Mouse (Mus musculus): ENCODE data around the gene Rnf144a. TPM values are rescaled to one million over a fixed set of nuclear protein-coding genes. Genes with fewer than 3 reads are reported as not detected.

Gene Rnf144a
- polyA plus RNA-seq, 1 experiment, result 22.9 TPM

- H3K4me1 ChIP-seq (ENCODE audit: control insufficient read depth, insufficient read depth, insufficient read length, low read length), result peaks cover 33% of the 10 kb centered on the region
- no peak overlapping the region for H3K27ac ChIP-seq (replicated peaks; ENCODE audit: low read depth, low read length)
- no peak overlapping the region for H3K4me3 ChIP-seq (ENCODE audit: insufficient read depth, low read depth, low read length)
Measured at GRCm38 (mm10) chr12:26399391-26399790, 15.7 kb downstream of the Rnf144a start.

GRCm38 (mm10) chr12:26398597-26398996, 16.5 kb downstream of the Rnf144a start:
- Histone ChIP-seq H3K4me1 (ENCODE audit: control insufficient read depth, insufficient read depth, insufficient read length, low read length) (peaks cover 27% of the 10 kb centered on the region), H3K27ac (replicated peaks; ENCODE audit: low read depth, low read length) (no peak overlapping the region; the same call in 1 of the 2 replicates), H3K4me3 (ENCODE audit: insufficient read depth, low read depth, low read length) (no peak overlapping the region)

DNA sequence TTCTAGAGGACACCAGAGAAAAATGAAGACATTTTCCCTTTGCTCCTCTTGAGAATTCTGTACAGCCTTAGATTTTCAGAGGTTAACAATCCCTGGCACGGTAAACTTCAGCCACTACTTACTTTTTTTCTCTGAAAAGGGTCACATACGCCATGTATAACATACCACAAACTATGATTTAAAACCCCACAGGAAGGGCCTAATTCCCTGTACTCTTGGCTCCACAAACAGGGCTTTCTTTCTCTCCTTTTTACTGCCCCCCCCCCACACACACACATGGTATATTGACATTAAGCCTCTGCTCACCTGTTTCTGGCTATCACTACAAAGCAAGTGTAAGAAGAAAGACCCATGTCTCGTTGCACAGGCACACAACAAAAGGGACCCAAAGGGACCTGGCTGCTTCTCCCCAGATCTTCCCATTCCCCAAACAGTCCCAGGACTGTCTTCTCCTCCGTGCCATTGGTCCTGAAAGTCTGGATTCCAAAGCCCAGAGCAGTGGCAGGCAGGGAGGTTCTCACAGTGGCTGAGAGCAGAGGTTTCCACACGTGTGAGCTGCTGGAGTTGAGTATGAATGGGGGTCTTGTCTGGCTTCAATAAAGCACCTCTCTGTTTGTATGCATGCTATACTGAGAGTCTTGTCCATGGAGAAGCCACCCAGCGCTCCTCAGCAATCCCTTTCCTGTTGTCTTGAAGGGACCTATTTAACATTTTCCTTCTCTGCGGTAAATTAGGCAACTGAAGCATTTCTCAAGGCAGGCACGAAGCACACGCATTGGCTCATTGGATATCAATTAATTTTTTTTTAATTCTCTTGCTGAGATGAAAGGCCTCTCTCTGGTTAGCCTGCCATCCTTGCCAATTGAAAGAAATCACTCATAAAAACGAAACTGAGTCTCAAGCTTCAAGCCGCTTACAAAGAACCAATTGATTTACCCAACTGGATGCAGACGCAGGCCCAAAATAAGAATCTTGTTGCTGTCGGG, 20.3 kb downstream of the Rnf144a start:
- Histone ChIP-seq H3K27ac (replicated peaks; ENCODE audit: low read depth, low read length) (no peak overlapping the region), H3K4me1 (ENCODE audit: control insufficient read depth, insufficient read depth, insufficient read length, low read length) (peaks cover 10% of the 10 kb centered on the region; the same call in 1 of the 2 replicates), H3K4me3 (ENCODE audit: insufficient read depth, low read depth, low read length) (no peak overlapping the region)

- Histone ChIP-seq H3K4me3 (ENCODE audit: insufficient read depth, low read depth, low read length) (no peak overlapping the region), H3K4me1 (ENCODE audit: control insufficient read depth, insufficient read depth, insufficient read length, low read length) (peaks cover 7% of the 10 kb centered on the region; the same call in 1 of the 2 replicates), H3K27ac (replicated peaks; ENCODE audit: low read depth, low read length) (no peak overlapping the region)
Measured at GRCm38 (mm10) chr12:26393291-26393690, 21.8 kb downstream of the Rnf144a start.

DNA sequence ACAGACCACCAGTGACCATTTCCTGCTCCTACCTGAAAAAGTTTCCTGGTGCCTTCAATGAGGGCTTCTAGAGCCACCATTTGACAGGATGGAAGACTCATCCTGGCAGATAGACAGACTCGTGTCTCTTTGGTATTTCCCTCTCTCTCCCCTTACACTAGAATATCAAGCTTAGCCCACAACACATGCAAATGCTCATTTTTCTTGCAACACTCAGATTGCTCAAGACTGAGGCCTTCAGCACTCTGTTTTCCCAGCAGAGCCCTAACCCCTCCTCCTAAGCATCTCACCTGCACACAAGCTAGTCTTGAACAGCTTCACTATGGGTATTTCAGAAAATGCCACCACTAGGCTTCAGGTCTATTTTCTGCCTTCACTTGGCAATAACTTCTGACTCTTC, 23.9 kb downstream of the Rnf144a start:
- H3K4me3 ChIP-seq (ENCODE audit: insufficient read depth, low read depth, low read length), result no peak overlapping the region
- 0 out of 2 replicates have a peak overlapping the region, but pooled peaks have one; percentile 29 for H3K27ac ChIP-seq (replicated peaks; ENCODE audit: low read depth, low read length)
- H3K4me1 ChIP-seq (ENCODE audit: control insufficient read depth, insufficient read depth, insufficient read length, low read length), result peaks cover 14% of the 10 kb centered on the region

DNA sequence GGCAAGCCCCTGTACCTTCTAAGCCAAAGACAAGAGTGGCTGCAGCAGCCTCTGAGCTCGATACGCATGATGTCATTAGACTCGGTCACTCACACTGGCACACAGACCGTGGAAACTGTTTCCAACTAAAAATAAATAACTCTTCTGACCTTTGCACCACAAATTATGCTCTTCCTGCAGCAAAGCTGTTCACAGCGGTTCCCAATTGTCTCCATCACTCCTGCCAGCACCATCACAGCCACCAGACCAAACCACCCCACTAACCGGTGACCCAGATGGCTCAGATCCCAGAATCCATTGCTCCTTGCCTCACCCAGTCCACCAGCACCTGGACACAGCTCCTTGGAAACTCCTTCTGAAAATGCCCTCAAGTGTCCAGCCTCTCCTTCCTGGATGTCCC, 27.5 kb downstream of the Rnf144a start:
- Histone ChIP-seq H3K27ac (replicated peaks; ENCODE audit: low read depth, low read length) (peak overlapping the region; percentile 30), H3K4me1 (ENCODE audit: control insufficient read depth, insufficient read depth, insufficient read length, low read length) (peaks cover 14% of the 10 kb centered on the region), H3K4me3 (ENCODE audit: insufficient read depth, low read depth, low read length) (no peak overlapping the region)

GRCm38 (mm10) chr12:26386947-26387346, 28.1 kb downstream of the Rnf144a start:
- H3K4me3 ChIP-seq (ENCODE audit: insufficient read depth, low read depth, low read length), result no peak overlapping the region
- H3K4me1 ChIP-seq (ENCODE audit: control insufficient read depth, insufficient read depth, insufficient read length, low read length), result peaks cover 14% of the 10 kb centered on the region
- H3K27ac ChIP-seq (replicated peaks; ENCODE audit: low read depth, low read length), result peak overlapping the region; percentile 77

DNA sequence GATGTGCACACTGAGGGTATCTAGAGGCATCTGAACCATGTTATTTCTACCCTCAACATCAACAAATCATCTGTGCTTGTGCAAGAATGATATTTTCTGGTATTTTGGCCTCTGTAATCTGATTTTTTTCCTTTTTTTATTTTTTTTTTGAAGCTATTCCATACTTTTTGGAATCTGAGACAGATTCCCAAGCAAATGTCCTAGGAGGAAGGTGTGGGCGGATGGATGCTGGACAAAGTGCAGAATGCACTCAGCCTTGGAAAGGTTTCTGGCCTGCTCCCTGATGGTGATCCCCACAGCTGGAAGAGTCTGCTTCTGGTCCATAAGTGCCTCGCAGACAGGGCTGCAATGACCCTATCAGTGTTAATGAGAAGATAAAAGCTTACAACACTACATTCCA, 28.9 kb downstream of the Rnf144a start:
- Histone ChIP-seq H3K4me3 (ENCODE audit: insufficient read depth, low read depth, low read length) (no peak overlapping the region), H3K27ac (replicated peaks; ENCODE audit: low read depth, low read length) (0 out of 2 replicates have a peak overlapping the region, but pooled peaks have one; percentile 77), H3K4me1 (ENCODE audit: control insufficient read depth, insufficient read depth, insufficient read length, low read length) (peaks cover 12% of the 10 kb centered on the region)

DNA sequence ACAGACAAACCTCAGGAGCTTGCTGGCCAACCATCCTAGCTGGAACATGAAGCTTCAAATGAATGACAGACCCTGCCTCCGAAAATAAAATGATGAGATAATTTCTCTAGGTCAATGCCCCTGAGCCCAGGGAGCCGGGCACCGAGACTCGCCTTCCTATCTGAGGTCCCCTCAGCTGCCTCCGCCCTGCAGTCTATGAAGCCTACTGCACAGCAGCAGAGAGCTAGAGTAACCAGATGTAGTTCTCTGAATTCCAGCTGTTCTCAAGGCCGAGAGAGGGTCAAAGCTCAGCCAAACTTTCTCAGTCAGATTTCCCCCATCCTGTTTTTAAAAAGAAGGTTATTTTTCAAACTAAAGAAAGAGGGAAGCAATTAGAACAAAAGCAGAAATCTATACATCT, 29.3 kb downstream of the Rnf144a start:
- Histone ChIP-seq H3K4me1 (ENCODE audit: control insufficient read depth, insufficient read depth, insufficient read length, low read length) (peaks cover 10% of the 10 kb centered on the region), H3K4me3 (ENCODE audit: insufficient read depth, low read depth, low read length) (no peak overlapping the region), H3K27ac (replicated peaks; ENCODE audit: low read depth, low read length) (no peak overlapping the region)

- Histone ChIP-seq H3K4me3 (ENCODE audit: insufficient read depth, low read depth, low read length) (no peak overlapping the region), H3K27ac (replicated peaks; ENCODE audit: low read depth, low read length) (no peak overlapping the region), H3K4me1 (ENCODE audit: control insufficient read depth, insufficient read depth, insufficient read length, low read length) (peaks cover 4% of the 10 kb centered on the region)
Measured at GRCm38 (mm10) chr12:26381730-26382129, 33.3 kb downstream of the Rnf144a start.

DNA sequence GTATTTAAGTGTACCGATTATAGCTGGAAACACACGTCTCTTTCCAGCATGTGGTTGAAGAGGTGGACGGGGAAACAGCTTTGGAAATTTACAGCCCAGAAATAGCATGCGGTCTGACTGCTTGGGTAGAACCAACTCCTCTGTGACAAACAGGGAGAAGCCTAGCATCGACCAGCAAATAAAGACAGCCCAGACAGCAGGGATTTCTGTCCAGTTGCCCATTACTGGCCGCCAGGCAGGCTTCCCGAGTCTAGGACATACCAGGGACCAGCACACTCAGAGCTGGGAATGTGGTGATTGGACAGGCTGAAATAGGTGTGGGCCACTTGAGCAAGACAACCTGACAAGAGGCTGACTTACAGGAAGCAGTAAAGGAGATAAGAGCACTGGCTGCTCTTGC, 35.3 kb downstream of the Rnf144a start:
- Histone ChIP-seq H3K27ac (replicated peaks; ENCODE audit: low read depth, low read length) (no peak overlapping the region; the same call in 1 of the 2 replicates), H3K4me3 (ENCODE audit: insufficient read depth, low read depth, low read length) (no peak overlapping the region), H3K4me1 (ENCODE audit: control insufficient read depth, insufficient read depth, insufficient read length, low read length) (peaks cover 10% of the 10 kb centered on the region)

DNA sequence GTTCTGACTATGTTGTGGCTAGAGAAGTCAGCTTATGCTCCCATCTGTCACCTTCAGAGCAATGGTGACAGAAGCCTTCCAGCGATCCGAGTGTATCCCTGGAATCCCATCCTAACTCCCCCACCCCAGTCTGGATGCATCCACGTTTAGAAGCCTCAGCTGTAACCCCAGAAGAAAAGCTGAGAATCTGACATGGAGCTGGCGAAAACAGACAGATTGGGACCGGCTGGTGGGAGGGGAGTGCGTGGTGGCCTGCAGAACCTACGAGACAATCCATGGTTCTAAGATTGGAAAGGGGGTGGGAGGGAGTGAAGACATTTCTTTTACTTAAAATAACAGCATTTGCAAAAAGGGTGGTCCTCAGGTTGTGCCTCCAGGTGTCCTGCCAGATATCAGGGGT, 37.4 kb downstream of the Rnf144a start:
- Histone ChIP-seq H3K4me3 (ENCODE audit: insufficient read depth, low read depth, low read length) (no peak overlapping the region), H3K4me1 (ENCODE audit: control insufficient read depth, insufficient read depth, insufficient read length, low read length) (peaks cover 18% of the 10 kb centered on the region), H3K27ac (replicated peaks; ENCODE audit: low read depth, low read length) (peak overlapping the region; percentile 70)

GRCm38 (mm10) chr12:26376541-26377323, 38.3 kb downstream of the Rnf144a start:
- Histone ChIP-seq H3K4me3 (ENCODE audit: insufficient read depth, low read depth, low read length) (no peak overlapping the region), H3K27ac (replicated peaks; ENCODE audit: low read depth, low read length) (peak overlapping the region; percentile 20; the same call in 1 of the 2 replicates), H3K4me1 (ENCODE audit: control insufficient read depth, insufficient read depth, insufficient read length, low read length) (peaks cover 18% of the 10 kb centered on the region)

DNA sequence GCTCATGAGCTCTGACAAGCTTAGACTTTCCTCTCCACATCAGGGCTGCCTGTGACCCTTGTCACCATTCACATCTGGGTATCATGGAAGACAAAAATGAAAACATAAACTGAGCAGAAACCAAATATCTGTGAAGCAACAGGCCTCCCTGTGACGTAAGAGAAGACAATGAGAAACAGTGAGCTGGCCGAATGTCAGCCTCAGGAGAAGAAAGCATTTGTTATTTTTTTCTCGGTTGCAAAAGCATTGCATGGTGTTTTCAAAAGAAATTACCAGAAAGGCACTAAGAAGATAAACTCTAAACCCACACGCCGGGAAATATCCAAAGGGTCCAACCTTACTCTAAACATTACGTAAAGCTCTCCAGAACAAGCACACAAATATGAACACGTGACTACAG, 41.3 kb downstream of the Rnf144a start:
- Histone ChIP-seq H3K4me1 (ENCODE audit: control insufficient read depth, insufficient read depth, insufficient read length, low read length) (peaks cover 30% of the 10 kb centered on the region), H3K27ac (replicated peaks; ENCODE audit: low read depth, low read length) (peak overlapping the region; percentile 49)

GRCm38 (mm10) chr12:26370004-26370403, 45.0 kb downstream of the Rnf144a start:
- Histone ChIP-seq H3K4me1 (ENCODE audit: control insufficient read depth, insufficient read depth, insufficient read length, low read length) (peaks cover 43% of the 10 kb centered on the region), H3K27ac (replicated peaks; ENCODE audit: low read depth, low read length) (no peak overlapping the region), H3K4me3 (ENCODE audit: insufficient read depth, low read depth, low read length) (no peak overlapping the region)

More for the DNA sequence above, 41.3 kb downstream of the Rnf144a start:
- no peak overlapping the region for H3K4me3 ChIP-seq (ENCODE audit: insufficient read depth, low read depth, low read length)
